Mouse (Mus musculus) stomach, postnatal 0 days (tissue): ENCODE results near the gene Egfem1.

Experiments
- CTCF ChIP-seq: IDR thresholded peaks from 2 replicates; pipeline ENCODE4 v1.5.1; 2016; ENCODE audit warnings: antibody characterized with exemption, low read depth, mild to moderate bottlenecking, moderate library complexity
- EP300 ChIP-seq: optimal IDR thresholded peaks from 2 replicates; pipeline ENCODE3; 2016; ENCODE audit warnings: antibody characterized with exemption

DNA sequence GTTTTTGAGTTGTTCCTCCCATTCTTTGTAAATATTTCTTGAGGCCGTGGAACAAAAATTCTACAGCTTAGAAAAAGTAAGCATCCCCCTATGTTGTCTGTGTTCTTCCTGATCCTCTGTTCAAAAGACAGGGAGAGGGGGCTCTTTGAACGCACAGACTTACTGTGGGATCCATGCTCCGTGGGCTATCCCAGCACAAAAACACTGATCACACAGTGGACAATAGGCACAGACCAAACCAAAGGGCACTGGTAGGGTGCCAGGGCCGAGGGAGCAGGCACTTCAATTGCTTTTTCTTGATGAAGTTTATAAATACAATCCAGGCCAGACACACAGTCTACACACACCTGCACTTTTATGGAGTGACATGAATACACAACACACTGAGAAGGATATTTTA lies 211.4 kb downstream of the Egfem1 start:
- no peak for TF ChIP-seq CTCF
- TF ChIP-seq EP300: no peak
